Mouse (Mus musculus): Measurements from ENCODE around the gene Prkaca.

DNA sequence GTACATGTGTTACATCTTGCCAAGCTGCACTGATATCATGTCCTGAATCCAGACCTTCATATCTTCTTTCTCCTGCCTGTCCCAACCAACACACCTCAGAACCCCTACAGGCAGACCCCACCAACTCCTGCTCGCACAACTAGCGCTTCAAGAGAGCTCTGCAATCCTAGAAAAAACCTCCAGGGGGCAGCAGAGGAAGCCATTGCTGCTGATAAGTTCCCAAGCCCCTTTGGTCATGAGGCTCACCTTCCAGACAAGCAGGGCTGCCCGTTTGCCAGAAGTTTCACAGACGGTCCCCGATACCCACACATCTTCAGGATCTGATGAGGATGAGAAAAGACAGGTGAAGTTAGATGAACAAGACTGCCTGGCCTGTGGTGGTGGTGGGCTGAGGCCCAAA, 66.3 kb downstream of the Prkaca start:
- TF ChIP-seq CTCF (IDR thresholded peaks at IDR 0.05; ENCODE audit: low read depth) (peak; percentile 94), EP300 (optimal IDR thresholded peaks at IDR 0.05) (no peak)

All from stomach, postnatal 0 days (tissue).